Mouse (Mus musculus) CH12.LX (cell line): ENCODE data around the gene Wdr13. TPM values are rescaled to one million over a fixed set of nuclear protein-coding genes. Genes with fewer than 3 reads are reported as not detected.

Experiments
- DNase-seq: peaks from one replicate; pipeline ENCODE4 v3.0.0-alpha.2; 2013; ENCODE audit errors: extremely low read depth
- H3K27ac ChIP-seq: 2 replicates; pipeline ENCODE4 v1.5.1; 2012; ENCODE audit warnings: low read depth, mild to moderate bottlenecking, control low read depth, moderate library complexity; ENCODE audit not compliant: insufficient read depth
- H3K27me3 ChIP-seq: replicated peaks from 2 replicates; pipeline ENCODE3; 2012; ENCODE audit warnings: inconsistent platforms
- H3K36me3 ChIP-seq, 2 experiments: replicated peaks in 1 of 2; 2 replicates each; pipeline versions ENCODE3 to v1.6.1; 2012; ENCODE audit warnings: inconsistent platforms in 1 of 2, low read length in 1 of 2, mild to moderate bottlenecking in 1 of 2, mixed read lengths in 1 of 2, moderate library complexity in 1 of 2; ENCODE audit not compliant: control insufficient read depth in 1 of 2, insufficient read depth in 1 of 2
- H3K4me1 ChIP-seq, 2 experiments: 2 replicates each; pipeline ENCODE4 v1.6.1; 2012; ENCODE audit warnings: inconsistent platforms in 1 of 2, moderate library complexity in 1 of 2; ENCODE audit not compliant: insufficient read depth in 2 of 2, control insufficient read depth in 1 of 2
- H3K4me2 ChIP-seq: 2 replicates; pipeline ENCODE4 v1.6.1; 2012; ENCODE audit warnings: low read depth, mild to moderate bottlenecking, control low read depth; ENCODE audit not compliant: poor library complexity, insufficient read depth, severe bottlenecking
- H3K4me3 ChIP-seq, 3 experiments: fragments of 150-350 bp in 1 of 3; sonication (generic) in 1 of 3; replicated peaks in 1 of 3; 2 replicates each; pipeline versions ENCODE3 to v1.5.1; 2011 to 2012; ENCODE audit warnings: low read depth in 2 of 3, low read length in 2 of 3, mild to moderate bottlenecking in 2 of 3, moderate library complexity in 2 of 3, control low read depth in 1 of 3, improper control_type of control experiment in 1 of 3, inconsistent platforms in 1 of 3, mixed read lengths in 1 of 3; ENCODE audit not compliant: poor library complexity in 1 of 3
- H3K79me2 ChIP-seq: replicated peaks from 2 replicates; pipeline ENCODE4 v1.6.1; 2012; ENCODE audit warnings: mild to moderate bottlenecking, moderate library complexity; ENCODE audit not compliant: control insufficient read depth, poor library complexity, insufficient read depth, severe bottlenecking; ENCODE audit errors: extremely low read depth
- H3K9ac ChIP-seq: 2 replicates; pipeline ENCODE4 v1.6.1; 2012; ENCODE audit warnings: low read depth, mild to moderate bottlenecking, control low read depth, moderate library complexity; ENCODE audit not compliant: insufficient read depth
- H3K9me3 ChIP-seq: replicated peaks from 2 replicates; pipeline ENCODE3; 2012; ENCODE audit warnings: low read length, inconsistent platforms, mixed read lengths
- EP300 ChIP-seq: IDR thresholded peaks from 2 replicates; pipeline ENCODE4 v1.6.1; 2011; ENCODE audit warnings: low read length, improper control_type of control experiment
- ETS1 ChIP-seq: conservative IDR thresholded peaks from 2 replicates; pipeline ENCODE4 v1.6.1; 2012; ENCODE audit warnings: low read depth, mild to moderate bottlenecking, inconsistent platforms, low read length, improper control_type of control experiment, moderate library complexity
- HCFC1 ChIP-seq: IDR thresholded peaks from 2 replicates; pipeline ENCODE4 v1.6.1; 2012; ENCODE audit warnings: low read depth, mild to moderate bottlenecking, inconsistent platforms, low read length, improper control_type of control experiment
- KAT2A ChIP-seq: IDR thresholded peaks from 2 replicates; pipeline ENCODE4 v1.6.1; 2012; ENCODE audit warnings: low read length, improper control_type of control experiment, inconsistent platforms; ENCODE audit not compliant: insufficient replicate concordance
- MEF2A ChIP-seq: IDR thresholded peaks from 2 replicates; pipeline ENCODE4 v1.6.1; 2014; ENCODE audit warnings: low read depth, mild to moderate bottlenecking, inconsistent platforms, low read length, improper control_type of control experiment, borderline replicate concordance
- MXI1 ChIP-seq: IDR thresholded peaks from 2 replicates; pipeline ENCODE4 v1.6.1; 2011; ENCODE audit warnings: mild to moderate bottlenecking, low read depth, low read length, improper control_type of control experiment
- NELFE ChIP-seq: IDR thresholded peaks from 2 replicates; pipeline ENCODE4 v1.6.1; 2011; ENCODE audit warnings: low read depth, low read length, improper control_type of control experiment
- NRF1 ChIP-seq: IDR thresholded peaks from 2 replicates; pipeline ENCODE4 v1.6.1; 2014; ENCODE audit warnings: low read depth, mild to moderate bottlenecking, inconsistent platforms, low read length, improper control_type of control experiment, moderate library complexity
- PAX5 ChIP-seq: IDR thresholded peaks from 2 replicates; pipeline ENCODE4 v1.6.1; 2012; ENCODE audit warnings: low read length, inconsistent platforms, mixed read lengths
- SIN3A ChIP-seq: IDR thresholded peaks from 2 replicates; pipeline ENCODE4 v1.6.1; 2012; ENCODE audit warnings: low read length, improper control_type of control experiment, inconsistent platforms
- USF1 ChIP-seq: IDR thresholded peaks from 2 replicates; pipeline ENCODE4 v1.6.1; 2014; ENCODE audit warnings: low read depth, mild to moderate bottlenecking, inconsistent platforms, low read length, improper control_type of control experiment
- ZC3H11A ChIP-seq: IDR thresholded peaks from 2 replicates; pipeline ENCODE4 v1.6.1; 2012; ENCODE audit warnings: low read depth, mild to moderate bottlenecking, inconsistent platforms, low read length, improper control_type of control experiment
- ZKSCAN1 ChIP-seq: IDR thresholded peaks from 2 replicates; pipeline ENCODE4 v1.6.1; 2012; ENCODE audit warnings: low read depth, inconsistent platforms, low read length, improper control_type of control experiment, borderline replicate concordance
- dilution Hi-C: fragments of 300-500 bp; cut with MboI; formaldehyde crosslinking; loops from 2 replicates; pipeline ENCODE4 v1.14.3; 2020; ENCODE audit warnings: low sequenced_read_pairs; ENCODE audit not compliant: extremely low pct_unique_long_range_greater_than_20kb, extremely low pct_ligation_motif_present
- in situ Hi-C: fragments of 300-500 bp; cut with MboI; formaldehyde crosslinking; loops from 3 replicates; pipeline ENCODE4 v1.14.3; 2019; ENCODE audit warnings: low sequenced_read_pairs, low pct_ligation_motif_present, low pct_unique_long_range_greater_than_20kb, mixed read lengths
- polyA plus RNA-seq: library from polyadenylated mRNA; unstranded; fragments of >175 nt; gene quantifications from 2 replicates; pipeline ENCODE4 v1.2.1, GENCODE M21; 2012; ENCODE audit warnings: low read depth; ENCODE audit not compliant: insufficient read length
- total RNA-seq, 2 experiments: library from RNA; depleted of rRNA; stranded (reverse); fragments of 300-350 nt in 1 of 2; fragments of >200 nt in 1 of 2; gene quantifications; 2 replicates each; pipeline ENCODE4 v1.2.3; 2012 to 2014

Gene Wdr13
- total and polyA plus RNA-seq, 3 experiments, result 7.6 to 13.0 (median 11.9) TPM

- dilution Hi-C loops, result no loop called here
- no peak overlapping the region for H3K4me3 ChIP-seq
- H3K4me2 ChIP-seq, result no peak overlapping the region
- H3K27me3 ChIP-seq, result no peaks in the 10 kb centered on the region
- no peaks in the 10 kb centered on the region for H3K79me2 ChIP-seq
- H3K27ac ChIP-seq, result no peak overlapping the region
- H3K9ac ChIP-seq, result no peak overlapping the region
- no peaks in the 10 kb centered on the region for H3K9me3 ChIP-seq
- no peak for TF ChIP-seq HCFC1
- no peak for TF ChIP-seq MEF2A
- TF ChIP-seq ETS1, result no peak
- no peak for TF ChIP-seq NELFE
- no peak for TF ChIP-seq PAX5
- no peak for TF ChIP-seq NRF1
- no peak for TF ChIP-seq EP300
- TF ChIP-seq MXI1, result no peak
- TF ChIP-seq SIN3A, result no peak
- TF ChIP-seq USF1, result no peak
- TF ChIP-seq ZKSCAN1, result no peak
- TF ChIP-seq ZC3H11A, result no peak
- in situ Hi-C loops, result no loop called here
- peaks cover 0 to 3% of the 10 kb centered on the region in 2 experiments for H3K36me3 ChIP-seq
- no peak for DNase-seq
- peaks cover 0 to 2% of the 10 kb centered on the region in 2 experiments; a peak in 1 of 4 replicates for H3K4me1 ChIP-seq
Measured at GRCm38 (mm10) chrX:8179646-8180045, 47.0 kb upstream of the Wdr13 start.

GRCm38 (mm10) chrX:8178871-8179270 is 46.2 kb upstream of the Wdr13 start:
- in situ Hi-C loops, result no loop called here

More at GRCm38 (mm10) chrX:8178871-8179270, 46.2 kb upstream of the Wdr13 start:
- TF ChIP-seq KAT2A (no peak), ETS1 (no peak)
- Histone ChIP-seq H3K9ac (no peak overlapping the region), H3K4me1 (peaks cover 0 to 7% of the 10 kb centered on the region in 2 experiments; a peak in 1 of 4 replicates), H3K79me2 (no peaks in the 10 kb centered on the region), H3K27me3 (no peaks in the 10 kb centered on the region), H3K4me3 (no peak overlapping the region), H3K36me3 (peaks cover 0 to 5% of the 10 kb centered on the region in 2 experiments), H3K4me2 (no peak overlapping the region), H3K27ac (no peak overlapping the region), H3K9me3 (no peaks in the 10 kb centered on the region)
- dilution Hi-C loops, result no loop called here
- no peak for DNase-seq
